Mouse (Mus musculus) testis, adult 2 months (tissue): ENCODE measurements around the gene Hnf1a. TPM values are rescaled to one million over a fixed set of nuclear protein-coding genes. Genes with fewer than 3 reads are reported as not detected.
A peak's percentile ranks its signal among the peaks of the same experiment; 100 is the strongest.
"Not testable (repeated sequence)": the region's sequence is repeated elsewhere in the genome, so short reads cannot be mapped to it uniquely, and the experiment has no call there.

Source experiments
- H3K27ac ChIP-seq: fragments of 200-500 bp; 2 replicates; pipeline ENCODE4 v1.5.1; 2012; ENCODE audit warnings: low read depth, low read length; ENCODE audit not compliant: control insufficient read depth, insufficient read depth
- H3K27me3 ChIP-seq: fragments of 200-500 bp; 2 replicates; pipeline ENCODE4 v1.6.1; 2012; ENCODE audit warnings: mild to moderate bottlenecking, low read length, moderate library complexity; ENCODE audit not compliant: control insufficient read depth, insufficient read depth
- H3K36me3 ChIP-seq: fragments of 200-500 bp; 2 replicates; pipeline ENCODE4 v1.6.1; 2012; ENCODE audit warnings: mild to moderate bottlenecking, low read length; ENCODE audit not compliant: control insufficient read depth, insufficient read depth
- H3K4me1 ChIP-seq: fragments of 200-500 bp; 2 replicates; pipeline ENCODE4 v1.6.1; 2012; ENCODE audit warnings: low read length; ENCODE audit not compliant: control insufficient read depth, insufficient read depth
- H3K4me3 ChIP-seq: fragments of 200-500 bp; 2 replicates; pipeline ENCODE4 v1.5.1; 2012; ENCODE audit warnings: low read depth, mild to moderate bottlenecking, low read length, moderate library complexity, mixed read lengths; ENCODE audit not compliant: control insufficient read depth
- CTCF ChIP-seq: fragments of 200-500 bp; IDR thresholded peaks from 2 replicates; pipeline ENCODE4 v1.5.1; 2012; ENCODE audit warnings: low read depth, mild to moderate bottlenecking, inconsistent platforms, low read length, moderate library complexity; ENCODE audit not compliant: control insufficient read depth, insufficient read depth, insufficient replicate concordance
- POLR2A ChIP-seq: fragments of 200-500 bp; IDR thresholded peaks from 2 replicates; pipeline ENCODE4 v1.6.1; 2012; ENCODE audit warnings: low read depth, mild to moderate bottlenecking, inconsistent platforms, low read length, moderate library complexity; ENCODE audit not compliant: control insufficient read depth
- polyA plus RNA-seq: library from polyadenylated mRNA; depleted of rRNA; stranded (reverse); fragments of >200 nt; gene quantifications from 2 replicates; pipeline ENCODE4 v1.2.3, GENCODE M21; 2012

Gene Hnf1a
- polyA plus RNA-seq, 1 experiment: 0.17 TPM

DNA sequence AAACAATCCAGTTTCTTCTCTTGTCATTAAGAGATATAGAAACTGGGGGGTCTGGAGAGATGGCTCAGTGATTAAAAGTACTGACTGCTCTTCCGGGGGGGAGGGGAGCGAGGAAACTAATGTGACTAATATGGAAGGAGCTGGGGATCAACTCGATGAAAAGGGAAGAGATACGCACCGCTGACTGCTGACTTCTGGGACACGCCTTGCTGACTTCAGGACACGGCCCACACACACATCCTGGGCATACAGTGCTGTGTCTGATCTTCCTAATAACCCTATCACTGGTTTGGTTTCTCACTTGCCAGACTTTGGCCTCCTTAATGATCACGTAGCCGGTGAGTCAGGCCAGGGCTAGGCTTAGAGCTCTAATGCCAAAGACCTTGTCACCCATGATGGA, 44.1 kb downstream of the Hnf1a start:
- H3K27me3 ChIP-seq: no peaks in the 10 kb centered on the region
- no peak overlapping the region for H3K4me3 ChIP-seq
- peaks cover 11% of the 10 kb centered on the region for H3K4me1 ChIP-seq
- TF ChIP-seq POLR2A: no peak
- no peaks in the 10 kb centered on the region for H3K36me3 ChIP-seq
- H3K27ac ChIP-seq: no peak overlapping the region

GRCm38 (mm10) chr5:114926153-114926684, 44.7 kb downstream of the Hnf1a start:
- H3K4me1 ChIP-seq: peaks cover 10% of the 10 kb centered on the region
- H3K4me3 ChIP-seq: no peak overlapping the region
- no peak for TF ChIP-seq POLR2A
- no peak for TF ChIP-seq CTCF
- H3K27ac ChIP-seq: no peak overlapping the region
- H3K27me3 ChIP-seq: no peaks in the 10 kb centered on the region
- no peaks in the 10 kb centered on the region for H3K36me3 ChIP-seq

DNA sequence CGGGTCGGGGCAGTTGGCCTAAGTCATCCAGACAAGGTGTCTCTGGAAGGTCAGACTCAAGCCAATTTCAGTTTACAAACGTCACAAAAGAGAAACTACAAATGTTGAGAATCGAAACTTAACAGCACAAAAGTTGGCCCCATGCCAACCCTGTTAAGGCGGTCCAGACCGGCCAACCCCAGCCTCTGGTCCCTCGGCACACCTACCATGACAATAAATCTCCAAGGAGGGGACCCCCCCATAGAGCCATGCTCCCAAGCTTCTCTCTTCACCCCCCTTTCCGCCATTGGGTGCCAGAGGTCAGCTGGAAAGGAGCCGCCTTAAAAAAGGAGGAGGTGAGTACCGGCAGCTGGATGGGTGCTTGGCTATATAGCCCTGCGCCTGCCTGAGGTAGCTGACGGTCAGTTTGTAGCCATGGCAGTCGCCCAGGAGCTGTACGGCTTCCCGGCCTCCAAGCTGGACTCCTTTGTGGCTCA, 47.9 kb downstream of the Hnf1a start, which contains the start of gene Oasl1:
Gene Oasl1 (plus strand): TSS at position 243 of the 476 bp plus-strand sequence.
- TF ChIP-seq CTCF (no peak), POLR2A (no peak)
- Histone ChIP-seq H3K4me1 (peaks cover 10% of the 10 kb centered on the region), H3K27me3 (no peaks in the 10 kb centered on the region), H3K4me3 (peak within 1 kb of the TSS; percentile 47), H3K27ac (no peak within 1 kb of the TSS), H3K36me3 (no peaks in the 10 kb centered on the region)

DNA sequence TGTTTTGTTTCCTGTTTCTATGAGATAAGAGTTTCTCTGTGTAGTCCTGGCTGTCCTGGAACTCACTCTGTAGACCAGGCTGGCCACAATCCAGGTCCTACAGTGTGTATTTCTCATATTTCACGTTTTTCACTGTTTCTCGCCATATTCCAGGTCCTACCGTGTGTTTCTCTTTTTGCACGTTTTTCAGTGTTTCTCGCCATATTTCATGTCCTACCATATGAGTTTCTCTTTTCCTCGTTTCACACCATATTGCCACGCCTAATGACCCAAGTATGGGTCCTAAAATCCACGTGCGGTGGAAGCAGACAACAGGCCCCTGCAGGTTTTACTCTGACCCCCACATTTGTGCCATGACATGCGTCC, 48.5 kb downstream of the Hnf1a start:
- Histone ChIP-seq H3K4me3 (no peak overlapping the region), H3K27ac (no peak overlapping the region)
- TF ChIP-seq CTCF (no peak), POLR2A (no peak)

DNA sequence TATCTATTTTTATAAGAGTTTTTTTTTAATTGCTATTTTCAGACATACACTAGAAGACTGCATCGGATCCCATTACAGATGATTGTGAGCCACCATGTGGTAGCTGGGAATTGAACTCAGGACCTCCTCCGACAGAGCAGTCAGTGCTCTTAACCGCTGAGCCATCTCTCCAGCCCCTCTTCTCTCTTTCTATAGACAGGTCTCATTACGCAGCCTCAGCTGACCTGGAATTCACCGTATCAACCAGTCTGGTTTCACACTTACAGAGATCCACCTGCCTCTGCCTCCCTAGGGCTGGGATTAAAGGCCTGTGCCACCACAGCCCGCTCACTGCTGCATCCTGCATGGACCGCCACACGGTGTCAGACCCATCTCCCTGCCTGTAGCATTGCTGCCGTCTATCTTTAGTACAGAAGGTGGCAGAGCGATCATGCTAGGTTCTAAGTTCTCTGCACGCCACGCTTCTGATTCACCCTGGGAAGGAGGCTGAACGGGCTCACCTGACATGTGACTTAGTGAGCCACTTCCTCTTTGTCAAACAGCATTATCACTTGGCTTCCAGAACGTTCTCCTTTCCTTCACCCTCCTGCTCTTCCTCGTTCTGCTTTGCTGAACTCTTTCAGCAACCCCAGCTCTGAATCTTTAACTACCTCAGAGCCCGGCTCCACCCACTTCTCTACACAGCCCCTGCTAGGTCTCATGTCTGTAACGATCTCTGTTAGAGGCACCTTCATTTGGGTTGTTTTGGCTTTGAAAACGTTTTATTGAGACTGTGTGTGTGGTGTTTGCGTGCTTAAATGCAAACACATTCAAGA, 49.1 kb downstream of the Hnf1a start:
- H3K36me3 ChIP-seq: no peaks in the 10 kb centered on the region
- H3K27ac ChIP-seq: no peak overlapping the region
- peaks cover 10% of the 10 kb centered on the region for H3K4me1 ChIP-seq
- no peaks in the 10 kb centered on the region for H3K27me3 ChIP-seq
- TF ChIP-seq CTCF (peak; percentile 1; the same call in 1 of the 2 replicates), POLR2A (no peak)
- no peak overlapping the region for H3K4me3 ChIP-seq

More for the DNA sequence above, 48.5 kb downstream of the Hnf1a start:
- H3K36me3 ChIP-seq: no peaks in the 10 kb centered on the region
- no peaks in the 10 kb centered on the region for H3K27me3 ChIP-seq
- H3K4me1 ChIP-seq: peaks cover 10% of the 10 kb centered on the region

- not testable (repeated sequence) for H3K36me3 ChIP-seq, H3K4me1 ChIP-seq, H3K27ac ChIP-seq, H3K4me3 ChIP-seq, H3K27me3 ChIP-seq
These were observed 53.5 kb downstream of the Hnf1a start for GRCm38 (mm10) chr5:114917357-114917756.

GRCm38 (mm10) chr5:114916777-114917176, 54.1 kb downstream of the Hnf1a start:
- Histone ChIP-seq H3K27me3 (no peaks in the 10 kb centered on the region), H3K27ac (no peak overlapping the region), H3K4me1 (peaks cover 1% of the 10 kb centered on the region; the same call in 1 of the 2 replicates), H3K36me3 (no peaks in the 10 kb centered on the region), H3K4me3 (no peak overlapping the region)
- no peak for TF ChIP-seq CTCF
- no peak for TF ChIP-seq POLR2A

GRCm38 (mm10) chr5:114915854-114916253, 55.0 kb downstream of the Hnf1a start:
- Histone ChIP-seq H3K4me1 (no peaks in the 10 kb centered on the region), H3K4me3 (no peak overlapping the region), H3K27me3 (no peaks in the 10 kb centered on the region), H3K27ac (no peak overlapping the region), H3K36me3 (no peaks in the 10 kb centered on the region)
- TF ChIP-seq CTCF (no peak), POLR2A (no peak)
